Mouse (Mus musculus) adrenal gland, postnatal 4 days (tissue): ENCODE results near the gene Rab4a. TPM values are rescaled to one million over a fixed set of nuclear protein-coding genes. Genes with fewer than 3 reads are reported as not detected.

Experiments
- DNase-seq, 2 experiments: peaks; one replicate each; pipeline ENCODE4 v3.0.0; 2021 to 2022; ENCODE audit warnings: low spot score in 2 of 2, mixed read lengths in 2 of 2
- total RNA-seq, 2 experiments: library from RNA; stranded (reverse); gene quantifications; 2 replicates each; pipeline ENCODE4 v1.2.3; 2021

Rab4a gene
- total RNA-seq, 2 experiments from 2014 or later, result 29.5 to 30.9 TPM

DNA sequence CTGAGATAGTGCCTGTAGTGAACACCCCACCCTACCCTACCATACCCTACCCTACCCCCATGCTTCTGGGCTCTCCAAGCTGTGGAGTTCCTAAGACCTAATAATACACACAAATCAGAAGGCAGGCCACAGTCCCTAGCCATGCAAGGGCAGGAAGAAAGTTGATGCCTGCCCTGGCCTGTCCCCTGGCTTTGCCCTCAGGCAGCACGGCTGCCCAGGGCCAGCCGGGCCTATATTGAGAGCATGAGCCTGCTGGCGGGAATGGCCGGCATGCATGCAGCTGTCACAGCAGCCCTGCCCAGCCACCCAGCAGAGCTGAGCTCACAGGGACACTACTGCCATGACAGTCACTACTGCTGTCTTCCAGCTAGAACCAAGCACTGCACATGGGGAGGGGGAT is 77.3 kb downstream of the Rab4a start:
- DNase-seq, result no peak

Other genes starting within 250 kb of the Rab4a start
- 10 to 100 TPM; 43.6 to 50.6 TPM for gene Rhou, start 152.1 kb upstream of the Rab4a start, total RNA-seq
- 1 to 10 TPM; 7.3 to 8.0 TPM for gene Ccsap, start 54.2 kb downstream of the Rab4a start, total RNA-seq
- gene Acta1, start 88.8 kb downstream of the Rab4a start, total RNA-seq, result 1,000 to 10,000 TPM in 1 of 2 experiments, 100 to 1,000 TPM in 1; 358 to 1,099 TPM
- 10 to 100 TPM; 32.2 to 33.4 TPM for gene Nup133, start 143.3 kb downstream of the Rab4a start, total RNA-seq
- 10 to 100 TPM; 19.4 to 24.5 TPM for gene Abcb10, start 177.1 kb downstream of the Rab4a start, total RNA-seq
- 10 to 100 TPM; 33.7 to 34.4 TPM for gene Taf5l, start 215.4 kb downstream of the Rab4a start, total RNA-seq
- gene Urb2, start 215.5 kb downstream of the Rab4a start, total RNA-seq, result 10 to 100 TPM; 14.1 to 14.3 TPM